Mouse (Mus musculus): ENCODE data around the gene Spdya. TPM values are rescaled to one million over a fixed set of nuclear protein-coding genes. Genes with fewer than 3 reads are reported as not detected.

The Spdya gene
- polyA plus RNA-seq, 1 experiment from 2014 or later, result 0.97 TPM

GRCm38 (mm10) chr17:71615638-71616318 lies 63.9 kb downstream of the Spdya start, which contains the start of gene Wdr43:
Wdr43 (plus strand) TSS chr17:71615895.
- peak within 1 kb of the TSS; percentile 96 for H3K4me3 ChIP-seq (ENCODE audit: low read depth, low read length)
- no peak within 1 kb of the TSS; the same call in 1 of the 2 replicates for H3K27ac ChIP-seq (replicated peaks; ENCODE audit: low read depth, low read length)
- H3K9ac ChIP-seq (ENCODE audit: low read length), result peak within 1 kb of the TSS; percentile 92
- no peaks in the 10 kb centered on the region for H3K27me3 ChIP-seq (ENCODE audit: control insufficient read depth, insufficient read depth, low read length)
- ATAC-seq (ENCODE audit: insufficient number of reproducible peaks, low FRiP score, low TSS enrichment, low read depth), result peak; percentile 100
- peak within 1 kb of the TSS; percentile 48 for H3K4me2 ChIP-seq (ENCODE audit: low read depth, severe bottlenecking)
- DNase-seq (ENCODE audit: low spot score), result peak; percentile 97
- WGBS, result 6% methylated on average over 40 of the region's 40 CpGs
- 0 out of 2 replicates have a peak, but pooled peaks cover 6% of the 10 kb centered on the region for H3K4me1 ChIP-seq (ENCODE audit: control insufficient read depth, insufficient read depth, low read length)
- H3K9me3 ChIP-seq (ENCODE audit: control insufficient read depth, low read length), result no peaks in the 10 kb centered on the region
- H3K36me3 ChIP-seq (ENCODE audit: control insufficient read depth, insufficient read depth, low read length), result no peaks in the 10 kb centered on the region

- Histone ChIP-seq H3K4me2 (ENCODE audit: low read depth, severe bottlenecking) (peak overlapping the region; percentile 48), H3K36me3 (ENCODE audit: control insufficient read depth, insufficient read depth, low read length) (no peaks in the 10 kb centered on the region), H3K4me3 (ENCODE audit: low read depth, low read length) (peak overlapping the region; percentile 96), H3K9me3 (ENCODE audit: control insufficient read depth, low read length) (no peaks in the 10 kb centered on the region), H3K4me1 (ENCODE audit: control insufficient read depth, insufficient read depth, low read length) (0 out of 2 replicates have a peak, but pooled peaks cover 6% of the 10 kb centered on the region), H3K27me3 (ENCODE audit: control insufficient read depth, insufficient read depth, low read length) (no peaks in the 10 kb centered on the region), H3K27ac (replicated peaks; ENCODE audit: low read depth, low read length) (no peak overlapping the region; the same call in 1 of the 2 replicates), H3K9ac (ENCODE audit: low read length) (peak overlapping the region; percentile 92)
- ATAC-seq (ENCODE audit: insufficient number of reproducible peaks, low FRiP score, low TSS enrichment, low read depth), result peak; percentile 82
- DNase-seq (ENCODE audit: low spot score), result peak; percentile 52
- under 1% methylated on average over 69 of the region's 73 CpGs for WGBS
Observed at GRCm38 (mm10) chr17:71616319-71617032, 64.6 kb downstream of the Spdya start.

DNA sequence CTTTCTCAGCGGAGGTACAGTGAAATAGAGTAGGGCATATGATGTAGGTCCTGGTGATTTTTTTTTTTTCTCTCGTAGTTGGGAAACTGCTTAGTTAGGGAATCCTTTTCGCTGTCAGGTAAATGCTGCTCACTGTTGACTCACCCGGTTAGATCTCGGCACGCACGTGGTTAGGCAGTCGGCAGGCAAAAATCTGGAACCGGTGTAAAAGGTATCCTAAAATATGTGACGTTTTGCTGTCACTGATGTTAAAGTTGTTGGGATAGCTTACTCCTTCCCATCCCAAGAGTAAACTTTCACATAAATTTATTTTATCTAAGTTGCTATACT lies 65.1 kb downstream of the Spdya start:
- no peaks in the 10 kb centered on the region for H3K36me3 ChIP-seq (ENCODE audit: control insufficient read depth, insufficient read depth, low read length)
- peak overlapping the region; percentile 48 for H3K4me2 ChIP-seq (ENCODE audit: low read depth, severe bottlenecking)
- ATAC-seq (ENCODE audit: insufficient number of reproducible peaks, low FRiP score, low TSS enrichment, low read depth) (no peak), DNase-seq (ENCODE audit: low spot score) (no peak)
- no peak overlapping the region for H3K27ac ChIP-seq (replicated peaks; ENCODE audit: low read depth, low read length)
- H3K27me3 ChIP-seq (ENCODE audit: control insufficient read depth, insufficient read depth, low read length), result no peaks in the 10 kb centered on the region
- 0% methylated on average over 10 of the region's 10 CpGs for WGBS
- no peaks in the 10 kb centered on the region for H3K9me3 ChIP-seq (ENCODE audit: control insufficient read depth, low read length)
- peak overlapping the region; percentile 92 for H3K9ac ChIP-seq (ENCODE audit: low read length)
- 0 out of 2 replicates have a peak, but pooled peaks cover 6% of the 10 kb centered on the region for H3K4me1 ChIP-seq (ENCODE audit: control insufficient read depth, insufficient read depth, low read length)
- H3K4me3 ChIP-seq (ENCODE audit: low read depth, low read length), result peak overlapping the region; percentile 96

DNA sequence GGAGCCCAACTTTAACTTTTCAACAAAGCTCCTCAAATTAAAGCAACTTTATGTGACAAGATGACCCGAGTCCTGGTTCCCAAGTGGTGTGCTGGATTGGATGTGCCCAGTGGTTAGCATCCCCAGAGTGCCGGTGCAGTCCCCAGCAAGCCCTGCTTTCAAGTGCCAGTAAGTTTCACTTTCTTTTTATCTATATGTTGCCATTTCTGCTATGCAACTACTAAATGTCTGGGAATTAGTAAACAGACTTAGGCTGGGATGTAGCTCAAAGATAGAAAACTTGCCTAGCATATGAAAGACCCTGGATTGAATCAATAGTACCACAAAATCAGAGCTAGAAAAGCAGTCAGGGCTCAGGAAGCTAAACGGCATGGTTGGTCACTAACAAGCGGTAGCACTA lies 66.1 kb downstream of the Spdya start:
- Histone ChIP-seq H3K4me2 (ENCODE audit: low read depth, severe bottlenecking) (peak overlapping the region; percentile 15; the same call in 1 of the 2 replicates), H3K4me1 (ENCODE audit: control insufficient read depth, insufficient read depth, low read length) (0 out of 2 replicates have a peak, but pooled peaks cover 6% of the 10 kb centered on the region), H3K4me3 (ENCODE audit: low read depth, low read length) (no peak overlapping the region), H3K36me3 (ENCODE audit: control insufficient read depth, insufficient read depth, low read length) (no peaks in the 10 kb centered on the region), H3K9me3 (ENCODE audit: control insufficient read depth, low read length) (no peaks in the 10 kb centered on the region), H3K9ac (ENCODE audit: low read length) (no peak overlapping the region; the same call in 1 of the 2 replicates), H3K27ac (replicated peaks; ENCODE audit: low read depth, low read length) (no peak overlapping the region), H3K27me3 (ENCODE audit: control insufficient read depth, insufficient read depth, low read length) (no peaks in the 10 kb centered on the region)
- WGBS, result 73% methylated on average over 4 of the region's 4 CpGs
- DNase-seq (ENCODE audit: low spot score) (no peak), ATAC-seq (ENCODE audit: insufficient number of reproducible peaks, low FRiP score, low TSS enrichment, low read depth) (no peak)

- no peak for ATAC-seq (ENCODE audit: insufficient number of reproducible peaks, low FRiP score, low TSS enrichment, low read depth)
- Histone ChIP-seq H3K9me3 (ENCODE audit: control insufficient read depth, low read length) (no peaks in the 10 kb centered on the region), H3K36me3 (ENCODE audit: control insufficient read depth, insufficient read depth, low read length) (peaks cover 19% of the 10 kb centered on the region), H3K4me3 (ENCODE audit: low read depth, low read length) (no peak overlapping the region), H3K4me1 (ENCODE audit: control insufficient read depth, insufficient read depth, low read length) (no peaks in the 10 kb centered on the region), H3K27me3 (ENCODE audit: control insufficient read depth, insufficient read depth, low read length) (no peaks in the 10 kb centered on the region), H3K27ac (replicated peaks; ENCODE audit: low read depth, low read length) (no peak overlapping the region), H3K9ac (ENCODE audit: low read length) (no peak overlapping the region), H3K4me2 (ENCODE audit: low read depth, severe bottlenecking) (no peak overlapping the region)
- WGBS, result 73% methylated on average over 10 of the region's 10 CpGs
- no peak for DNase-seq (ENCODE audit: low spot score)
Observed at GRCm38 (mm10) chr17:71631806-71632205, 79.9 kb downstream of the Spdya start.

DNA sequence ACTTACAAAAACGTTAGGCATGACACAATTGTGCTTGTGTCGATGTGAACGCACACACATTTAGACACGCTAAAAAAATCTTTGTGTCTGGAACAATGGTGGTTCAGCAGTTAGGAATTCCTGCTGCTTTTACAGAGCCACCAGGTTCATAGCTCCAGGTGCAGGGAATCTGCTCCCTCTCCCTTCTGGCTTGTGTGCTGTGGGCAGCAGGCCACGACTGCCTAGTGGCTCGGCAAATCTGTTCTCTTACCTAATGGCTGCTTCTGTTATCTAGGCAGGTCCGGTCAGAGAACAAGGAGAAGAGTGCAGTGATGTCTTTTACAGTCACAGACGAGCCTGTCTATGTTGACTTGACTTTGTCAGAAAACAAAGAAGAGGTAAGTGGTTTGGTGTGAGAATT lies 81.5 kb downstream of the Spdya start:
- Histone ChIP-seq H3K36me3 (ENCODE audit: control insufficient read depth, insufficient read depth, low read length) (peaks cover 18% of the 10 kb centered on the region), H3K4me2 (ENCODE audit: low read depth, severe bottlenecking) (no peak overlapping the region), H3K9me3 (ENCODE audit: control insufficient read depth, low read length) (no peaks in the 10 kb centered on the region), H3K27ac (replicated peaks; ENCODE audit: low read depth, low read length) (no peak overlapping the region), H3K9ac (ENCODE audit: low read length) (no peak overlapping the region), H3K4me3 (ENCODE audit: low read depth, low read length) (no peak overlapping the region), H3K4me1 (ENCODE audit: control insufficient read depth, insufficient read depth, low read length) (no peaks in the 10 kb centered on the region), H3K27me3 (ENCODE audit: control insufficient read depth, insufficient read depth, low read length) (no peaks in the 10 kb centered on the region)
- DNase-seq (ENCODE audit: low spot score), result no peak
- no peak for ATAC-seq (ENCODE audit: insufficient number of reproducible peaks, low FRiP score, low TSS enrichment, low read depth)
- 88% methylated on average over 8 of the region's 8 CpGs for WGBS

- Histone ChIP-seq H3K4me3 (ENCODE audit: low read depth, low read length) (no peak overlapping the region), H3K27me3 (ENCODE audit: control insufficient read depth, insufficient read depth, low read length) (no peaks in the 10 kb centered on the region), H3K4me1 (ENCODE audit: control insufficient read depth, insufficient read depth, low read length) (no peaks in the 10 kb centered on the region), H3K4me2 (ENCODE audit: low read depth, severe bottlenecking) (no peak overlapping the region), H3K9ac (ENCODE audit: low read length) (no peak overlapping the region), H3K36me3 (ENCODE audit: control insufficient read depth, insufficient read depth, low read length) (peaks cover 24% of the 10 kb centered on the region), H3K9me3 (ENCODE audit: control insufficient read depth, low read length) (no peaks in the 10 kb centered on the region), H3K27ac (replicated peaks; ENCODE audit: low read depth, low read length) (no peak overlapping the region)
- no peak for DNase-seq (ENCODE audit: low spot score)
- WGBS, result 96% methylated on average over 8 of the region's 8 CpGs
- no peak for ATAC-seq (ENCODE audit: insufficient number of reproducible peaks, low FRiP score, low TSS enrichment, low read depth)
Observed at GRCm38 (mm10) chr17:71636786-71637185, 84.9 kb downstream of the Spdya start.

- Histone ChIP-seq H3K4me1 (ENCODE audit: control insufficient read depth, insufficient read depth, low read length) (no peaks in the 10 kb centered on the region), H3K9me3 (ENCODE audit: control insufficient read depth, low read length) (no peaks in the 10 kb centered on the region), H3K36me3 (ENCODE audit: control insufficient read depth, insufficient read depth, low read length) (peaks cover 24% of the 10 kb centered on the region), H3K4me2 (ENCODE audit: low read depth, severe bottlenecking) (no peak overlapping the region), H3K27ac (replicated peaks; ENCODE audit: low read depth, low read length) (no peak overlapping the region), H3K27me3 (ENCODE audit: control insufficient read depth, insufficient read depth, low read length) (no peaks in the 10 kb centered on the region), H3K4me3 (ENCODE audit: low read depth, low read length) (no peak overlapping the region), H3K9ac (ENCODE audit: low read length) (no peak overlapping the region)
- ATAC-seq (ENCODE audit: insufficient number of reproducible peaks, low FRiP score, low TSS enrichment, low read depth) (no peak), DNase-seq (ENCODE audit: low spot score) (no peak)
- 87% methylated on average over 4 of the region's 4 CpGs for WGBS
Observed at GRCm38 (mm10) chr17:71637750-71638265, 85.9 kb downstream of the Spdya start.

All from limb, embryonic 11.5 days (tissue).